Mouse (Mus musculus) left cerebral cortex, adult 2 months (tissue): Measurements from ENCODE around the gene Ncam1. TPM values are rescaled to one million over a fixed set of nuclear protein-coding genes. Genes with fewer than 3 reads are reported as not detected.

Source experiments
- DNase-seq, 2 experiments: peaks; one replicate each; pipeline ENCODE4 v3.0.0; 2021 to 2022; ENCODE audit warnings: low spot score in 2 of 2, mixed read lengths in 1 of 2; ENCODE audit errors: extremely low spot score in 1 of 2
- H3K27ac ChIP-seq: fragments of 200-600 bp; 2 replicates; pipeline ENCODE4 v1.8.1; 2022
- H3K4me3 ChIP-seq: fragments of 200-600 bp; 2 replicates; pipeline ENCODE4 v1.8.1; 2022
- CTCF ChIP-seq: fragments of 200-600 bp; IDR thresholded peaks from 2 replicates; pipeline ENCODE4 v1.8.1; 2022; ENCODE audit warnings: antibody characterized with exemption, mild to moderate bottlenecking, moderate library complexity
- intact Hi-C: fragments of 180-260 bp; cut with DNase I; formaldehyde crosslinking; loops from one replicate; pipeline ENCODE4 v1.15.1; 2025
- total RNA-seq, 2 experiments: library from RNA; stranded (reverse); gene quantifications; 2 replicates each; pipeline ENCODE4 v1.2.3; 2021

Gene Ncam1
- total RNA-seq, 2 experiments from 2014 or later = 270 to 291 TPM

DNA sequence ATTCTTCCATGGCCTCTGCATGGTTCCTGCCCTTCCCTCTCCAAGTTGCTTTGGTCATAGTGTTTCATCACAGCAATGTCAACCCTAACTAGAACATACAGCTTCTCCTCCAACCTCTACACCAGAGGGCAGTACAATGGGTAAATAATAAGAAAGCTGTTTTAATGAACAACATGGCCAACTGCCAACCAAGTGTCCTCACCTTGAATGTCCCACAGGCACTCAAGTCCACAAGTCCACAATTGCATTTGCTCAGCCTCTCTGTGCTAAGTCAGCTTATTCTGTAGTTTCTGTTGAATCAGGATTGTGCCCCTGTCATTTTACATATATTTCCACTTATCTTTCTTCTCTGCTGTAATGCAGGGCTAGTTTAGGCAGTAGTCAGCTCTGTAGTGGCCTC lies 91.1 kb downstream of the Ncam1 start:
- no peak overlapping the region for H3K4me3 ChIP-seq
- H3K27ac ChIP-seq = no peak overlapping the region
- DNase-seq = no peak
- intact Hi-C loops = no loop called here
- TF ChIP-seq CTCF = no peak

DNA sequence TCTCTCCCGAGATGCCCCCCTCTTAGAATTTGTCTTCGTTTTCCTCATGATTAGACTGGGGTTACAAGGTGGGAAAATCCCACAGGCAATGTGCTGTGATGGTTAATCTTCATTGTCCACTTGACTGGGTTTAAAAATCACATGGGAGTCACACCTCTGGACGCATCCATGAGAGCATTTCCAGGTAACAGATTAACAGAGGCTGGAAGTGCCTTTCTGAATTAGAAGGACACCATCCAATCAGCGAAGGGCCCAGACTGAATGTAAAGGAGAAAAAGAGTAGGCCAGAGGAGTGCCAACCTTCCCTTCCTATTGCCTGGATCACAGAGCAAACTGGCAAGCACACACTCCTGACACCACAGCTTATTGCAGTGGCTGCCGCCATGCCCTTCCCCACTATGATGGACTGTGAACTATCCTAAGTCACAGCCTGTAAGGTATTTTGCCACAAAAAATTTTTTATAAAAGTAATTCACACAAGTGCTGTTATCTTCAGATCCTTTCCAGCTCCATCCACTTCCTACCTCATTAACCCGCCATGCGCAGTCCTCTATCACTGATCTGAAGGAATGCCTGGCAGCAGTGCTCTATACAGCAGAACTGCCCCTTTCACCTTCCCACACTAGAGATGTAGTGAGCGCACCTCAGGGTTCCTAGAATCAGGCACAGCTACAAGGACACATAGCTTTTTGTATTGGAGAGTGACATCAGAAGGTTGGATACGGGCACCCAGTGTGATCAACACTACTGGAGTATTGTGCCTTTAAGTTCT lies 94.3 kb downstream of the Ncam1 start:
- no peak for DNase-seq
- intact Hi-C loops = no loop called here
- no peak for TF ChIP-seq CTCF
- no peak overlapping the region for H3K27ac ChIP-seq
- no peak overlapping the region for H3K4me3 ChIP-seq

DNA sequence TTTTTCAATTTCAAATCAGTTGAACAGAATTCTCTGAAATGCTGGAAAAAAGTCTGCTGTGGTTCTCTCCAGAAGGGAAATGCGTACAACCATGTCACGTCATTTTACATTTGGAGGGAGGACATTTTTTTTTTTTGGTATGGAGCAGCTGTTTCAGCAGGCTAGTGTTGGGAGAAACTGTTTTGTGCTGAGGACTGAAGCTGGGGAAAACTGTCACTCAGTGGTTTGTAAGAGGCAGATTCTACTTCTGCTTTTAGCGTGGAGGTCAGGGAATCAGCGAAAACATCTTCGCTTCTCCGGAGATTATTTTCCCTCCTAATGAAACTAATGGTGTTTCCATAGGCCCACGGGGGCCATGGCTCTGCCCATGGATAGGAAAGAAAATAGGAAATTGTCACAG lies 103.4 kb downstream of the Ncam1 start:
- peak overlapping the region; percentile 44; the same call in 1 of the 2 replicates for H3K27ac ChIP-seq

DNA sequence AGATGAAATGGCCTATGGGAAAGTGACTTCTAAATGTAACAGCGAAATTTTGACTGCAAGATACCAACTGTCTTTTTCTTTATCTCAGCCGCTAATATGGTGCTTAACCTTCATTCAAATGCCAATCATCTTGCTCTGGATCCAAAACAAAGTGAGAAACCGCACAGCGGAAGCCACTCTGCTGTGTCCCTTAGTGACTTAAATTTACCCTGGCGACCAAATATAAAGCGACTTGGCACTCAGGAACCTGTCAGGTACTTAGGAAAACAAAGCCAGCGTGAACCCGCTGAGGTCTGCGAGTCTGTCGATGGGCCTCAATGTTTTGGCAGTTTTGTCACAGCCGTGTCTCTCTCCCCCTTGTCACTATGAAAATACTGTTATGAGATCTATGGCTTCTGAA lies 105.9 kb downstream of the Ncam1 start:
- no peak for TF ChIP-seq CTCF
- Histone ChIP-seq H3K4me3 (no peak overlapping the region), H3K27ac (no peak overlapping the region)
- no peak for DNase-seq
- intact Hi-C loops = no loop called here

More for the DNA sequence above, 103.4 kb downstream of the Ncam1 start:
- intact Hi-C loops = no loop called here
- DNase-seq = no peak
- H3K4me3 ChIP-seq = no peak overlapping the region
- TF ChIP-seq CTCF = no peak

DNA sequence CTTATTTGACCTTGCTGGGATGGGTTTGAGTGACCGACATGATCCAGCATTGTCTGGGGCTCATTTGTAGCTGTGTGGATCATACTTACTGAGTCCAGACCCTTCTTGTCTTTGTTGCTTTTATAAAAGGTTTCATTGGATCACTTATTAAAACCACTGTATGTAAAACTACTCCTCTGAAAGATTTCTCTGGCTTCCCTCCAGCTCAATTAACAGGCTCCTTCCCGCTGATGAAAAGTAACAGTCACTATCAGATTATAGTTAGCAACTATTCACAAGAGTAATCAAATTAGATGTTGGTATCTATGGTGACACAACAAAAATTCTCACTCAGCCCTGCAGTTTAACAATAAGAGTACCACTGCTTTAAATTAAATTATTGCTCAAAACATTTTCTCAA lies 107.4 kb downstream of the Ncam1 start:
- no peak for TF ChIP-seq CTCF
- DNase-seq = no peak
- intact Hi-C loops = no loop called here
- H3K4me3 ChIP-seq = no peak overlapping the region
- H3K27ac ChIP-seq = no peak overlapping the region

DNA sequence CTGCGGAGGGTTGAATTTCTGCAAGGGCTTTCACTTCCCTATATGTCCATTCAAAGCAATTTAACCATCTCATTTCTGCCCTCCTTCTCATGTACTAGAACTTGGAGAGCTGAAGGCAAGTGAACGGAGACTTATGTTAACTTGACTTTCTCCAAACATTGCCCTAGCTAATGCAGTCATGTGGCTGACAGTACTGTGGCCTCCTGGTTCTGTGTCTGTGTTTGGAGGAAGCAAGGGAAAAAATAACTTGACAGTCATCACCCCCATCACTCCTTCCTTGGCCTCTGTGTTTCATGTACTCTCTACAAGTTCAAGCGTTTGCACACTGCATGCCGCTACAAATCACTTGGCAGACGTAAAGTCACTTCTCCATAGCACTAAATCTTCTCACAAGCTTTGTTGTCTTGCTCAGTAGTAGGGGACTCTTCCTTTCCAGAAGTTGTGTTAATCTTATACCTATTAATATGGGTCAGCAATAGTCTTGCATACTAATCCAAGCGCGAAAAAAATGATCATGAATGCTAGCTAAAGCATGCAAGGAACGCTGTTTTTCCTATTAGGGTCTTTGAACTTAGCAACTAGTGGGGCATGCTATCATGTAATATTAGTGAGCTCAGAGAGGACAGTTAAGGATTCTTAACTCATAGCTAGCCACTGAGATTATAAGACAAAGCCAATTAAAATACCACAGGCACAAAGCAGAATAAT lies 115.0 kb downstream of the Ncam1 start:
- no peak overlapping the region for H3K27ac ChIP-seq
- no peak for TF ChIP-seq CTCF
- DNase-seq = no peak
- intact Hi-C loops = no loop called here
- no peak overlapping the region for H3K4me3 ChIP-seq

DNA sequence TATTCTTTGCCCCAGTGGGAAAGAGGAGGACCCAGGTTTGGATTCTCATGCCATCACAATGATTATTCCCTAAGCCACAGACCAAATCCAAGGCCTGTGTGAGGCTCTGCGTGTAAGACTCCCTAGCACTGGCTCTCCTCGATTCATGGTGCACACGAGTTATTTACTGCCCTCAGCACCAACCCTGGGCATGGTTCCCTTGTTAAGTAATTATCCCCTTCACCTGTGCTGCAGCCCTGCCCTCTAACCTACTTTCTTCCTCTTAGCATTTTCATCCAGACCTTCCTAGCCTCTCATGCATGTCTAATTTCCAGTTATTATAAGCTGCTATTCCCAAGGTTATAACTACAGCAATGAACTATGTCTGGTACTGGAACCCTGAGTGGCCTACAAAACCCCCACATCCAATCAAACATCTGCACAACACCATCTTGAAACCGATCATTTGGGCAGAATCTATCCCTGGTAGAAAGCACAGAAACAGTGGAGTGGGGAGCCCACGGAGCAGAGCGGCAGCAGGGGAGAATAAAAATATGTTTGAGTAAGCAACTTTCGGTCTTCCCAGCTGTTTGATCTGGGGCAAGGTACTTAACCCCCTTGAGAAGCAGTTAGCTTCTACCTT lies 116.8 kb downstream of the Ncam1 start:
- no peak for DNase-seq
- H3K4me3 ChIP-seq = no peak overlapping the region
- no peak for TF ChIP-seq CTCF
- no peak overlapping the region for H3K27ac ChIP-seq
- intact Hi-C loops = no loop called here

DNA sequence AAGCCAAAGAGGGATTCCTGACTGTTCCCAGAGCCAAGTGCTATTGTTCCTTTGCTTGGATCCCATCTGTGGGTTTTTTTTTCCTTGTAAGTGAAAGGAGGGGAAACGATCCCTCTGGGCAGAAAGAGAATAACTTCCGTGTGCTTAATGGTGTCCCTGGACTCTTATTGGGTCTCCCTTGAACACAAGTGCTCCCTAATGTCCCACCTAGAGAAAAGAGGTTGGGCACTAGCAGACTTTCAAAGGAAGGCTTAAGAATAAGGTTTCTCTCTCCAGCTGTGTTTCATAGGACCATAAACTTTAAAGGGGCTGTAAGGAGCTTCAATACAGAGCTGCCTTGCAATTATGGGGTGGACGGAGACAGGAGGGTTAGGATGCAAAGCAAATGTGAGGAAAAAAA lies 119.5 kb downstream of the Ncam1 start:
- DNase-seq = no peak
- Histone ChIP-seq H3K4me3 (no peak overlapping the region), H3K27ac (no peak overlapping the region)
- intact Hi-C loops = no loop called here
- no peak for TF ChIP-seq CTCF

DNA sequence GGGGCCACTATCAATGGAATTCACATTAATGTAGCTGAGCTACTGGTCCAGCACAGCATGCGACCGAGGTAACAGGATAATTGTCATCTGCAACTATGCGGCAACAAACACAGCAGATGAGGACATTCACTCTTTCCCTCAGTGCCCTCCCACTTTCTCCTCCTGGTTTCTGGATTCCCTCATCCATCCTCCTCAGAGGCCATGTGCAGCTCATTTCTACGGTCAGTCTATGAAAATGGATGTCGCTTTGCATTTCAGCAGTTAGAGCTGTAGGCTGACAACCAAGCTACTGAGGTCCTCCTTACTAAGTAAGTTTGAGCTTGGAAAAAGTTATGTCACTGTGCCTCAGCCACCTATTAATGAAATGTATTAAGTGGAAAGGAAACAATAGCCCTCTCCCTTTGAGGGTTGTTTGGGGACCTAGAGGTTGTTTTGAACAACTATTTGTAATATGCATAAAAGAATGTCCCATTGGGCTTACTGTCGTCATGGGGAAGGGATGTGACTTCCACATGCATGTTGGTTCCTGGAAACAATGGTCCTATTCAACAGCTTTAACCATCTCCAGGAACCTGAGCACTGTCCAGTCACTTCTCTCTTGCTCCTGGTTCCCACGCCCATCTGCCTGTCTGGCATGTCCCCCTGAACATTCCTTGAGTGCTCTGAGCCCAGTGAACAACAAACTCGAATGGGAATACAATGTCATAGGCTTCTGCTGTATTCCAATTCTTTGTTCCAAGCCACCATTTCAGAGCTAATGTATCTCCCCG lies 122.8 kb downstream of the Ncam1 start:
- intact Hi-C loops = no loop called here
- Histone ChIP-seq H3K27ac (no peak overlapping the region), H3K4me3 (no peak overlapping the region)
- TF ChIP-seq CTCF = no peak
- no peak for DNase-seq

DNA sequence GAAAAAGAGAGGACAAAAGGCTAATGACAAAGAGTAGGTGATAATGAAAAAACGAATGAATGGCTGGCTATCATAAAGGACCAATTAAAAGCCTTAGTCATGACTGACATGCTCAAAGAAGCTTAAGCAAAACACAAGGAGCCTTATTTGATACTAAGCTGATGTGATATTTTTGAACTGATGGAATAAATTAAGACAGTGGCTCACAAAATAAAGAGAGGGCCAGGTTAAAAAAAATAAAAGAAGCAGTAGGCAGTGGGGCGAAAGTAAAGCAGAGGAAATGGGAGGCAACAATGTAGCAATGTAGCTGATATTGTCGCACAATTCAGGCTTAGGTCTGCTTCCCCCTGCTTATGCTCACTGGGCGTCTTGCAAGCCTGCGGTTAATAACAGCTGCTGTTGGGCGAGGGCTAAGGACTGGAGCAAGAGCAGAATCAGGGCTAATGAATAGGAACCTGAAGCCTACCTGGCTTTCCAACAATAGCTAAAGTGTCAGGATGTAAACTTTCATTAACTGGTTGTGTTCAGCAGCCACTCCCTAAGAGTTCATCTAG lies 126.0 kb downstream of the Ncam1 start:
- no peak overlapping the region for H3K4me3 ChIP-seq
- H3K27ac ChIP-seq = no peak overlapping the region
- TF ChIP-seq CTCF = no peak
- no peak for DNase-seq
- intact Hi-C loops = no loop called here

DNA sequence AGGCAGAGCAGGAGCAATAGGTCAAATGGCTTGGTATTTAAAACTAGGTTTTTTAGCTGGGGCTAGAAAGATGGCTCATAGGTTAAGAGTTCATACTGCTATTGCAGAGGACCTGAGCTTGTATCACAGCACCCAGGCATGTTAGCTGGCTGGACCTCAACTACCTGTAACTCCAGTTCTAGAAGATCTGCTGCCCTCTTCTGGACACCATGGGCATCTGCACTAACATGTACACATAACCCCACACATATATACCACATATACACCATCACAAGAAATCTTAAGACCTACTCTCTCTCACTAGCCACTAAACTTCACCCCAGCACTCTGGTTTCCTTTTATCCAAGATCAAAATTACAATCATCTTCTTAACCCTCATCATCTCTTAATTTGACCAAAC lies 131.7 kb downstream of the Ncam1 start:
- no peak for DNase-seq
- TF ChIP-seq CTCF = peak; percentile 12
- intact Hi-C loops = no loop called here
- H3K4me3 ChIP-seq = no peak overlapping the region
- H3K27ac ChIP-seq = no peak overlapping the region
